Mouse (Mus musculus): ENCODE results near the gene Rsc1a1.
A peak's percentile ranks its signal among the peaks of the same experiment; 100 is the strongest.

Gene Rsc1a1

GRCm38 (mm10) chr4:141653044-141653443, 32.4 kb downstream of the Rsc1a1 start:
- DNase-seq = no peak

GRCm38 (mm10) chr4:141651944-141652343, 33.5 kb downstream of the Rsc1a1 start:
- no peak for DNase-seq

GRCm38 (mm10) chr4:141651286-141651685, 34.1 kb downstream of the Rsc1a1 start:
- DNase-seq = no peak

- no peak for DNase-seq
These were observed 36.2 kb downstream of the Rsc1a1 start for GRCm38 (mm10) chr4:141649244-141649643.

- no peak for DNase-seq
These were observed 37.1 kb downstream of the Rsc1a1 start for GRCm38 (mm10) chr4:141648262-141648661.

- no peak for DNase-seq
These were observed 38.2 kb downstream of the Rsc1a1 start for GRCm38 (mm10) chr4:141647187-141647586.

GRCm38 (mm10) chr4:141645988-141646387, 39.4 kb downstream of the Rsc1a1 start:
- DNase-seq = no peak

- DNase-seq = peak; percentile 90
These were observed 42.1 kb downstream of the Rsc1a1 start for GRCm38 (mm10) chr4:141643118-141643855.

GRCm38 (mm10) chr4:141641961-141642811, 43.2 kb downstream of the Rsc1a1 start:
- DNase-seq = peak; percentile 80

GRCm38 (mm10) chr4:141641353-141641771, 44.0 kb downstream of the Rsc1a1 start:
- peak; percentile 92 for DNase-seq

GRCm38 (mm10) chr4:141639474-141639873, 45.9 kb downstream of the Rsc1a1 start:
- no peak for DNase-seq

GRCm38 (mm10) chr4:141636693-141637092, 48.7 kb downstream of the Rsc1a1 start:
- peak; percentile 88 for DNase-seq

- no peak for DNase-seq
These were observed 49.4 kb downstream of the Rsc1a1 start for GRCm38 (mm10) chr4:141635991-141636390.
